Mouse (Mus musculus) gastrocnemius, adult 8-10 months (tissue): Measurements from ENCODE around the gene Fam122c. TPM values are rescaled to one million over a fixed set of nuclear protein-coding genes. Genes with fewer than 3 reads are reported as not detected.

ENCODE experiments used
- DNase-seq, 2 experiments: peaks; one replicate each; pipeline ENCODE4 v3.0.0; 2022; ENCODE audit warnings: low spot score in 2 of 2
- total RNA-seq, 4 experiments: library from RNA; stranded (reverse); gene quantifications; 2 replicates each; pipeline ENCODE4 v1.2.4; 2022

Gene Fam122c
- total RNA-seq, 4 experiments from 2014 or later, result not detected

DNA sequence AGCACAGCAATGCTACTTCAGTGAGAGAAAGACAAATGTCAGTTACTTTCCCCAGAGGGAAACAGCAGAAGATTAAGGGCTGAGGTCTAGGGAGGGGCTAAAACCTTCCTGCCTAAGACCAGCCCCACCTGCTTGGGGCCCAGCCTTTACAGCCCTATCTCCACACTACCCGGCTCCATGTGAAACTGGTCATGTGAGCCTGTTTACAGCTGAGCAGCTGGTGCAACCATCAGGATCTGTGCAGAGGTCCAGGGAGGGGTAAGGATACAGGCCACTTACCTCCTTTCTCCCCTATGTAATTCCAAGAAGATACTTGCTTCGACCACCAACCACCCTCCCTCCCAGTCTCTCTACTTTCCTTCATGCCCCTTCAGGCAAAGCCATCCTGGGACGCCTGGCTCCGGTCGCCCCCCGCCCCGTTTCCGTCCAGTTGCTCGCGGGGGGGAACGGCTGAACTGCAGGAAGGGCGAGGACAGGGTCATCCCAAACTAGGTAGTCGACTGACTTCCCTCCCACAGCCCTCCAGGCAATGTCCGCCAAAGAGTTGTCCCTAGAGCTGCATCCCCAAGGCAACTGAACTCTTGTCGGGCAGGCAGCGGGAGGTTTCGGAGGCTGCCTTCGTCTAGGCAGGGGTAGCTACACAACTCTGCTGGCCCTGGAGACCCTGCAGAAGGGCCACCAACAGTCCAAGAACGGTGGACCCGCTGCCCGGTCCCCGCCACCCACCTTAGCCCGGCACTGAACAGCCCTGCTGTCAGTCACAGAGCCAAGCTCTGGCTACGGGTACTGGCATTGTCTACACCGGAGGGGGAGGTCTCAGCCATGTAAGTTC lies 96.5 kb downstream of the Fam122c start:
- DNase-seq, result peak in 1 of 2 experiments; percentile 24

DNA sequence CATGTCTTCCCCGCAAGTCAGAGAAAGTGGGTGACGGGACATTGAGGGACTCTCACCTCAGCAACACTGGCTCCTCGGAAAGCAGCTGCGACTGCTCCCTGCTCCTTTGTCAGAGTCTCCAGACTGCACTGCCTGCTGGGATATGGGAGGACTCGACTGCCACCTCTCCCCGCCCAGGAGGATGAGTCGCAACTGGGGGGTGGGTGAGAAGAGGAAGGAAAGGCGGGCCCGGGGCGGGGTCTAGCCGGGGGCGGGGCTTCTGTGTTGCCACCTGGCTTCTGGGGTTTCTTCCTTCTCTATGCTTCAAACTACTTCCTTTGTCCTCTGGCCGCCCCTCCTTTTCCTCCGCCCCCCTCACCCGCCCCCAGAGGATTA lies 97.1 kb downstream of the Fam122c start, which contains the start of gene Mospd1:
TSS of gene Mospd1 (minus strand) at position 137 of the 375 bp plus-strand sequence.
- peak; percentile 79 to 81 for DNase-seq

Other genes with a start within 250 kb of the Fam122c start
- gene Plac1, start 33.3 kb upstream of the Fam122c start, total RNA-seq, result not detected
- gene Fam122b, start 3.6 kb upstream of the Fam122c start, total RNA-seq, result 1 to 10 TPM; 1.2 to 2.2 (median 1.7) TPM
- gene Mospd1, start 97.1 kb downstream of the Fam122c start, total RNA-seq, result 10 to 100 TPM; 76.1 to 93.8 (median 90.8) TPM
- not detected for gene Etd, start 161.5 kb downstream of the Fam122c start, total RNA-seq